Mouse (Mus musculus): Measurements from ENCODE around the gene Idh2. TPM values are rescaled to one million over a fixed set of nuclear protein-coding genes. Genes with fewer than 3 reads are reported as not detected.
"Not testable (repeated sequence)": the region's sequence is repeated elsewhere in the genome, so short reads cannot be mapped to it uniquely, and the experiment has no call there.

Gene Idh2
- polyA plus RNA-seq, 1 experiment from 2014 or later: 595 TPM

DNA sequence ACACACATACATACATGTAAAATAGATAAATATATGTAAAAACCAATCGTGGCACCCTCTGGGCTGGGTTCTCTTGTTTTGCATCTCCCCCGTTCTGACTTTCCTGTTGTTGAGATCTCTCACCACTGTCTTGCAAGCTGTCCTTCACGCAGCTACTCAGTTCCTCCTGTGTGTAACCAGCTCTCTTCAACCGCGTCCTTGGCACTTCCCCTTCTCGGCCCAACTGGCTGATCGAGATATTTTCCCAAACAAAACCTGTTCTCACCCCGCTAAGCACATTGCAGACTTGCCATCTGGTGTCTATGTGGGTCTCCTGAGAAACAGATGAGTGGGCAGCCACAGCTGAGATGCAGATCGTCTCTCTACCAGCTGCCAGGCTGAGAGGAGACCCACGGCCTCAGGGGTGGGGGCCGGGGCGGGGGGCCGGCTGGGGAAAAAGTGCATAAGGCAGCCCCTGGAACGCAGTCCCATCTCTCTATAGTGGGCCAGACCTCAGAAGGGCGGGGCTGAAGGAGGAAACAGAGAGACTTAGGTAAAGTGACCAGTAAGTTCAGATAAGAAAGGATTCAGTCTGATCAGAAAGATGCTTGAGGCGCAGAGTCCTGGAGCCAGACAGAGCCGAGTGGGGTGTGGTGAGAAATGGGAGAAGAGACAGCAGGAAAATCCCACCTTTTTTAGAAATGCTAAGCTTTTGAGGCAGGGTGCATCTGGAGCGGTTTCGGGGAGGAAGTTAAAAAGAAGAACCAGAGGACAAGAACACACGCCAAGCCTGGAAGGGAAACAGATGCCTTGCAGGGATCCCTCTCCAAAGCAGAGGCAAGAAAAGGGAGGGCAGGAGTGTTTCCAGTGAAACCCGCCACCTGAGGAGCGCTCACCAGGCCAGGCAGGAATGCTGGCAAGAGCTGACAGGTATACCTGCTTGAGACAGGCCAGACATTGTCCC, 28.4 kb upstream of the Idh2 start:
- Histone ChIP-seq H3K4me2 (peak overlapping the region; percentile 32), H3K4me1 (peaks cover 10% of the 10 kb centered on the region), H3K9me3 (no peaks in the 10 kb centered on the region), H3K27ac (peak overlapping the region; percentile 80), H3K9ac (no peak overlapping the region), H3K27me3 (replicated peaks) (no peaks in the 10 kb centered on the region), H3K36me3 (no peaks in the 10 kb centered on the region), H3K4me3 (replicated peaks) (no peak overlapping the region)
- ATAC-seq (ENCODE audit: insufficient read depth, low FRiP score, low read depth): no peak
- whole genome bisulfite sequencing: 31% methylated on average over 22 of the region's 22 CpGs

DNA sequence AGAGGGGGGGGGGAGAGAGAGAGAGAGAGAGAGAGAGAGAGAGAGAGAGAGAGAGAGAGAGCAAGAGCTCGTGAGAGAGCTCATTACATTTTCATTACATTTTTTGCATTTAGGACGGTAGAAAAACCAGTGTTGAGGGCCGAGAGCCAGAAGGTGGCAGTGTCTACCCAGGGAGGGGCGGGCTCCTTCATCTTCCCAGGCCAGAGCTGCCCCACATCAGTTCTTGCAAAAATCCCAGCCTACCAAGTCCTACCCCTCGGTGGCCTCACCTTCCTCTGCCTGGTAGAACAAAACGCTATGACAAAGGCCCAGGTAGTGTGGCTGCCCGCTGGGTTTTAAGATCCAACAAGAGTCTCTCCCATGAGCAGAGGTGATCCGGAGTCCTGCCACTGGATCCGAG, 25.6 kb upstream of the Idh2 start:
- Histone ChIP-seq H3K4me1 (peaks cover 10% of the 10 kb centered on the region), H3K27me3 (replicated peaks) (no peaks in the 10 kb centered on the region), H3K27ac (no peak overlapping the region), H3K9ac (no peak overlapping the region), H3K4me3 (replicated peaks) (no peak overlapping the region), H3K9me3 (no peaks in the 10 kb centered on the region), H3K4me2 (no peak overlapping the region), H3K36me3 (no peaks in the 10 kb centered on the region)
- WGBS: 16% methylated on average over 9 of the region's 9 CpGs
- peak; percentile 53; the same call in 1 of the 2 replicates for ATAC-seq (ENCODE audit: insufficient read depth, low FRiP score, low read depth)

DNA sequence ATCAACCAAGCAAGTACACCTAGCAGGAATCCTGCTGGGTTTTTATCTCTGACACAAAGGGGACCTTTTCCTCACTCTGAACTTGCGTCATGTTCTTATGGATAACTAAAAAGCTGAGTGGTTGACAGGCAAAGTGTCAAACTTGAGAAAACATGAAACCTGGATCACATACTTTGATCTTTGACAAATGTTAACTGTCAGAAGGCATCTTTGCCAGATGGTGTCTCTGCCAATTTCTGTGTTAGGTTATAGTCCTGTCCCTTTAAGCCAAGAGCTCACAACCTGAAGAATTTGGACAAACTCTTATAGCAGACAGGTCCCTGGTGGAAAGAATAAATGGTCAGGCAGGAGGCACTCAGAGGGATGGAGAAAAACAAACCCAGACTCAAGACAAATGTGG, 23.2 kb upstream of the Idh2 start:
- H3K27ac ChIP-seq: no peak overlapping the region
- no peaks in the 10 kb centered on the region for H3K36me3 ChIP-seq
- H3K9me3 ChIP-seq: no peaks in the 10 kb centered on the region
- no peak for ATAC-seq (ENCODE audit: insufficient read depth, low FRiP score, low read depth)
- WGBS: 79% methylated on average over 1 of the region's 1 CpGs
- no peak overlapping the region for H3K4me3 ChIP-seq (replicated peaks)
- no peaks in the 10 kb centered on the region for H3K27me3 ChIP-seq (replicated peaks)
- H3K4me2 ChIP-seq: no peak overlapping the region
- H3K4me1 ChIP-seq: peaks cover 6% of the 10 kb centered on the region; the same call in 1 of the 2 replicates
- no peak overlapping the region for H3K9ac ChIP-seq

DNA sequence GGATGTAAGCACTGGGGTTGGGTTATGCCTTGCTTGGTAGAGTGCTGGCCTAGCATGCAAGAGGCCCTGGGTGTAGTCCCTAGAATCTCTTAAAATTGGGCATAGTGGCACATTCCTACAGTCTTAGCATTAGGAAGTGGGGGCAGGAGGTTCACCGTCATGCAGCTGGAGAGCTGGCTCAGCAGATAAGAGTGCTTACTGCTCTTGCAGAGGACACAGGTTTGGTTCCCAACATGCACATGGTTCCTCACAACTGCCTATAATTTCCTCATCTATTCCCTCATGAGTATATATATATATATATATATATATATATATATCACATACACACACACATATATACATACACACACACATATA, 20.0 kb upstream of the Idh2 start:
- H3K27ac ChIP-seq: peak overlapping the region; percentile 63; the same call in 1 of the 2 replicates
- H3K4me2 ChIP-seq: no peak overlapping the region
- H3K36me3 ChIP-seq: no peaks in the 10 kb centered on the region
- peaks cover 4% of the 10 kb centered on the region; the same call in 1 of the 2 replicates for H3K4me1 ChIP-seq
- 67% methylated on average over 1 of the region's 1 CpGs for WGBS
- H3K9me3 ChIP-seq: no peaks in the 10 kb centered on the region
- no peak; the same call in 1 of the 2 replicates for ATAC-seq (ENCODE audit: insufficient read depth, low FRiP score, low read depth)
- no peaks in the 10 kb centered on the region for H3K27me3 ChIP-seq (replicated peaks)
- no peak overlapping the region for H3K9ac ChIP-seq
- no peak overlapping the region for H3K4me3 ChIP-seq (replicated peaks)

GRCm38 (mm10) chr7:80134454-80135172, 19.4 kb upstream of the Idh2 start:
- WGBS: 34% methylated on average over 8 of the region's 8 CpGs
- H3K36me3 ChIP-seq: no peaks in the 10 kb centered on the region
- no peak overlapping the region for H3K4me2 ChIP-seq
- ATAC-seq (ENCODE audit: insufficient read depth, low FRiP score, low read depth): peak; percentile 51; the same call in 1 of the 2 replicates
- peaks cover 5% of the 10 kb centered on the region; the same call in 1 of the 2 replicates for H3K4me1 ChIP-seq
- no peak overlapping the region for H3K9ac ChIP-seq
- H3K9me3 ChIP-seq: no peaks in the 10 kb centered on the region
- no peaks in the 10 kb centered on the region for H3K27me3 ChIP-seq (replicated peaks)
- H3K4me3 ChIP-seq (replicated peaks): no peak overlapping the region
- peak overlapping the region; percentile 63 for H3K27ac ChIP-seq

DNA sequence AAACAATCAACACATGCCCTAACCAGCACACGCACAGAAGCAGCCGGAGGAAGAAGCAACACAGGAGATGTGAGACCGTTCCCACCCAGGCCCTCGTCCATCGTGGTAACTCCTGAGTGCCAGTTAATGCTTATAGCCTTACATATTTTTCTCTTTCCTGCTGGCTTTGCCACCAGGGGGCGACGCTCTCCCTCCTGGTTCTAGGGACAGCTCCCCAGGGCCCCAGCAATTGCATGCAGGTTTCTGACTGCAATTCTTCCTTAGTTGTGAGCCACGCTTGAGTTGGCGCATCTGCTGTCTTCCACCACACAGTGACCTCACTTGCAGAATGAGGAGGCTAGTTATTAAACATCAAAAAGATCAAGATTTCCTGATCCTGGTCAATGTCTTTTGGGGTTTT, 17.3 kb upstream of the Idh2 start:
- WGBS: 49% methylated on average over 9 of the region's 9 CpGs
- Histone ChIP-seq H3K36me3 (no peaks in the 10 kb centered on the region), H3K27ac (no peak overlapping the region), H3K9ac (no peak overlapping the region), H3K4me3 (replicated peaks) (no peak overlapping the region), H3K27me3 (replicated peaks) (no peaks in the 10 kb centered on the region), H3K4me1 (peaks cover 5% of the 10 kb centered on the region; the same call in 1 of the 2 replicates), H3K4me2 (no peak overlapping the region), H3K9me3 (no peaks in the 10 kb centered on the region)
- ATAC-seq (ENCODE audit: insufficient read depth, low FRiP score, low read depth): no peak

DNA sequence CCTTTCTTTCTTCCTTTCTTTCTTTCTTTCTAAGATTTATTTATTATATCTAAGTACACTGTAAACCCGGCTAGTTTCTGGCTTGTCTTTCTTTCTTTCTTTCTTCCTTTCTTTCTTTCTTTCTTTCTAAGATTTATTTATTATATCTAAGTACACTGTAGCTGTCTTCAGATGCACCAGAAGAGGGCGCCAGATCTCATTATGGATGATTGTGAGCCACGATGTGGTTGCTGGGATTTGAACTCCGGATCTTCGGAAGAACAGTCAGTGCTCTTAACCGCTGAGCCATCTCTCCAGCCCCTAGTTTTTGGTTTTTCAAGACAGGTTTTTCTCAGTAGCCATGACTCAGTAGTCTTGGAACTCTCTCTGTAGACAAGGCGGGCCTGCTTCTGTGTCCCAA, 16.1 kb upstream of the Idh2 start:
- not testable (repeated sequence) for H3K27ac ChIP-seq; H3K36me3 ChIP-seq; H3K27me3 ChIP-seq (replicated peaks); H3K9ac ChIP-seq; H3K4me1 ChIP-seq; ATAC-seq (ENCODE audit: insufficient read depth, low FRiP score, low read depth); H3K9me3 ChIP-seq; H3K4me3 ChIP-seq (replicated peaks); H3K4me2 ChIP-seq
- WGBS: 68% methylated on average over 7 of the region's 7 CpGs

- 43% methylated on average over 12 of the region's 12 CpGs for WGBS
- no peak overlapping the region for H3K9ac ChIP-seq
- H3K4me3 ChIP-seq (replicated peaks): no peak overlapping the region
- H3K36me3 ChIP-seq: no peaks in the 10 kb centered on the region
- no peaks in the 10 kb centered on the region for H3K9me3 ChIP-seq
- peak; percentile 36 for ATAC-seq (ENCODE audit: insufficient read depth, low FRiP score, low read depth)
- peaks cover 5% of the 10 kb centered on the region; the same call in 1 of the 2 replicates for H3K4me1 ChIP-seq
- H3K4me2 ChIP-seq: no peak overlapping the region
- H3K27me3 ChIP-seq (replicated peaks): no peaks in the 10 kb centered on the region
- peak overlapping the region; percentile 21; the same call in 1 of the 2 replicates for H3K27ac ChIP-seq
These were observed 15.3 kb upstream of the Idh2 start for GRCm38 (mm10) chr7:80130344-80131055.

GRCm38 (mm10) chr7:80129278-80129677, 14.1 kb upstream of the Idh2 start:
- H3K4me1 ChIP-seq: peaks cover 3% of the 10 kb centered on the region; the same call in 1 of the 2 replicates
- 55% methylated on average over 4 of the region's 4 CpGs for WGBS
- no peaks in the 10 kb centered on the region for H3K9me3 ChIP-seq
- no peak overlapping the region; the same call in 1 of the 2 replicates for H3K27ac ChIP-seq
- ATAC-seq (ENCODE audit: insufficient read depth, low FRiP score, low read depth): peak; percentile 61
- H3K9ac ChIP-seq: no peak overlapping the region
- H3K4me2 ChIP-seq: no peak overlapping the region
- no peak overlapping the region for H3K4me3 ChIP-seq (replicated peaks)
- H3K36me3 ChIP-seq: no peaks in the 10 kb centered on the region
- H3K27me3 ChIP-seq (replicated peaks): no peaks in the 10 kb centered on the region

DNA sequence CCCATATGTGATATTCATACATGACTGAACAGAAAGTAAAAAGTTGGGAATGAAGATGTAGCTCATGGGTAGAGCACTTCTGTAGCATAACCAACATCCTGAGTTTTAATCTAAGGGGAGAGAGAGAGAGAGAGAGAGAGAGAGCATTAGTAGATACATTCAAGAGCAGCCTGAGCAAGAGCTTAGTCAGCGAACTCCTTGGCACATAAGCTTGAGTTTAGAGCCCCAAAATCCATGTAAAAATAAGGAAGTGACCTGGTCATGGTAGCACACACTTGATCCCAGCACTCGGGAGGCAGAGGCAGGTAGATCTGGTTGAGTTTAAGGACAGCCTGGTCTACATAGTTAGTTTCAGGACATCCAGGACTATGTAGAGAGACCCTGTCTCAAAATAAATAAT, 8.5 kb upstream of the Idh2 start:
- Histone ChIP-seq H3K4me3 (replicated peaks) (no peak overlapping the region), H3K27me3 (replicated peaks) (no peaks in the 10 kb centered on the region), H3K9ac (no peak overlapping the region), H3K27ac (no peak overlapping the region), H3K9me3 (no peaks in the 10 kb centered on the region), H3K4me1 (0 out of 2 replicates have a peak, but pooled peaks cover 10% of the 10 kb centered on the region), H3K4me2 (no peak overlapping the region), H3K36me3 (no peaks in the 10 kb centered on the region)
- no peak for ATAC-seq (ENCODE audit: insufficient read depth, low FRiP score, low read depth)
- whole genome bisulfite sequencing: 85% methylated on average over 2 of the region's 2 CpGs

DNA sequence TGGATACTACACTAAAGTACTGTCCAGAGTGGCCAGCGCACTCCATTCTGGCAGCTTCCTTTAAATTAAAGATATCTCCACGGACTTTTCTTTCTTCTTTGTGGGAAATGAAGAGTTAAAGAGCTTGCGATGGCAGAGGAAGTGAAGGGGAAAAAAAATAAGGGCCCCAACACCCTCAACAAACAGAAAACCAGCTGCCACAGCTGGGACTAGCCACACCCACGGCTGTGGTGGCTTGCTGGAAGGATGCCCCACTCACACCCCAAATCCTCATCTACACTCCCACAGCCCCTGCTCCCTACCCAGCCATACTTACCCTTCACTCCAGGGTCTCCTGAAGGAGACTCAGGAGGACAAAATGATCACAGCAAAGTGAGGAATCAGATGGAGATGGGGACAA, 7.9 kb upstream of the Idh2 start:
- no peaks in the 10 kb centered on the region for H3K9me3 ChIP-seq
- H3K4me2 ChIP-seq: no peak overlapping the region
- no peak overlapping the region for H3K4me3 ChIP-seq (replicated peaks)
- H3K36me3 ChIP-seq: no peaks in the 10 kb centered on the region
- 43% methylated on average over 4 of the region's 4 CpGs for WGBS
- no peak overlapping the region for H3K27ac ChIP-seq
- no peak for ATAC-seq (ENCODE audit: insufficient read depth, low FRiP score, low read depth)
- 0 out of 2 replicates have a peak, but pooled peaks cover 10% of the 10 kb centered on the region for H3K4me1 ChIP-seq
- no peaks in the 10 kb centered on the region for H3K27me3 ChIP-seq (replicated peaks)
- H3K9ac ChIP-seq: no peak overlapping the region

All from stomach, embryonic 15.5 days (tissue).